Mouse (Mus musculus): ENCODE results near the gene Asic1.

Asic1 gene

GRCm38 (mm10) chr15:99670154-99670821, at the start of gene Asic1:
Gene Asic1 (plus strand): TSS chr15:99670368.
- peak; percentile 23 for DNase-seq

- DNase-seq: no peak
Measured at GRCm38 (mm10) chr15:99622063-99622462, 48.1 kb upstream of the Asic1 start.

- peak; percentile 32 for DNase-seq
Measured at GRCm38 (mm10) chr15:99631618-99632017, 38.5 kb upstream of the Asic1 start.

- no peak for DNase-seq
Measured at GRCm38 (mm10) chr15:99634702-99635101, 35.5 kb upstream of the Asic1 start.

GRCm38 (mm10) chr15:99637405-99638123, 32.6 kb upstream of the Asic1 start:
- no peak for DNase-seq

GRCm38 (mm10) chr15:99638124-99638485, 32.1 kb upstream of the Asic1 start:
- DNase-seq: no peak

GRCm38 (mm10) chr15:99642622-99643021, 27.5 kb upstream of the Asic1 start:
- no peak for DNase-seq

- no peak for DNase-seq
Measured at GRCm38 (mm10) chr15:99643832-99644231, 26.3 kb upstream of the Asic1 start.

- DNase-seq: no peak
Measured at GRCm38 (mm10) chr15:99644776-99645175, 25.4 kb upstream of the Asic1 start.

GRCm38 (mm10) chr15:99648326-99648725, 21.8 kb upstream of the Asic1 start:
- DNase-seq: peak; percentile 26

- DNase-seq: peak; percentile 30
Measured at GRCm38 (mm10) chr15:99649067-99649761, 21.0 kb upstream of the Asic1 start.

- DNase-seq: no peak
Measured at GRCm38 (mm10) chr15:99650304-99650703, 19.9 kb upstream of the Asic1 start.

GRCm38 (mm10) chr15:99651163-99651872, 18.9 kb upstream of the Asic1 start, which contains the start of gene Racgap1:
Gene Racgap1 (minus strand): TSS chr15:99651656.
- DNase-seq: peak; percentile 98

GRCm38 (mm10) chr15:99651984-99652872, 17.9 kb upstream of the Asic1 start:
- no peak for DNase-seq

GRCm38 (mm10) chr15:99653291-99653690, 16.9 kb upstream of the Asic1 start:
- DNase-seq: no peak

- DNase-seq: no peak
Measured at GRCm38 (mm10) chr15:99653876-99654275, 16.3 kb upstream of the Asic1 start.

GRCm38 (mm10) chr15:99655956-99656355, 14.2 kb upstream of the Asic1 start:
- no peak for DNase-seq

GRCm38 (mm10) chr15:99658437-99658836, 11.7 kb upstream of the Asic1 start:
- no peak for DNase-seq

- DNase-seq: no peak
Measured at GRCm38 (mm10) chr15:99661121-99661830, 8.9 kb upstream of the Asic1 start.

GRCm38 (mm10) chr15:99662371-99662770, 7.8 kb upstream of the Asic1 start:
- no peak for DNase-seq

GRCm38 (mm10) chr15:99663964-99664599, 6.1 kb upstream of the Asic1 start:
- no peak for DNase-seq

All from thymus, postnatal 14 days (tissue).